Mouse (Mus musculus) layer of hippocampus, adult 8-10 months (tissue): ENCODE results near the gene Ltc4s. TPM values are rescaled to one million over a fixed set of nuclear protein-coding genes. Genes with fewer than 3 reads are reported as not detected.

ENCODE experiments used
- DNase-seq, 2 experiments: peaks; one replicate each; pipeline ENCODE4 v3.0.0; 2022; ENCODE audit warnings: low spot score in 2 of 2
- total RNA-seq, 4 experiments: library from RNA; stranded (reverse); gene quantifications; 2 replicates each; pipeline ENCODE4 v1.2.4; 2022

Gene Ltc4s
- total RNA-seq, 4 experiments from 2014 or later = 6.2 to 23.4 (median 10.7) TPM

- DNase-seq = no peak
Observed at GRCm38 (mm10) chr11:50248473-50249171, 10.2 kb upstream of the Ltc4s start.

- no peak for DNase-seq
Observed at GRCm38 (mm10) chr11:50245269-50245668, 6.9 kb upstream of the Ltc4s start.

GRCm38 (mm10) chr11:50243926-50244325, 5.5 kb upstream of the Ltc4s start:
- DNase-seq = no peak

GRCm38 (mm10) chr11:50240235-50240911, 2.0 kb upstream of the Ltc4s start:
- no peak for DNase-seq

GRCm38 (mm10) chr11:50238821-50239791, 690 bp upstream of the Ltc4s start:
- no peak for DNase-seq

GRCm38 (mm10) chr11:50236937-50237835, 1.2 kb downstream of the Ltc4s start:
- DNase-seq = no peak

GRCm38 (mm10) chr11:50236540-50236936, 1.9 kb downstream of the Ltc4s start:
- peak in 1 of 2 experiments; percentile 73 for DNase-seq

- DNase-seq = no peak
Observed at GRCm38 (mm10) chr11:50234606-50235005, 3.8 kb downstream of the Ltc4s start.

- DNase-seq = no peak
Observed at GRCm38 (mm10) chr11:50233993-50234392, 4.4 kb downstream of the Ltc4s start.

GRCm38 (mm10) chr11:50233022-50233421, 5.4 kb downstream of the Ltc4s start:
- DNase-seq = no peak

- DNase-seq = peak in 1 of 2 experiments; percentile 63
Observed at GRCm38 (mm10) chr11:50231411-50231810, 7.0 kb downstream of the Ltc4s start.

- DNase-seq = no peak
Observed at GRCm38 (mm10) chr11:50230481-50231304, 7.7 kb downstream of the Ltc4s start.

GRCm38 (mm10) chr11:50229252-50229910, 9.0 kb downstream of the Ltc4s start:
- no peak for DNase-seq

- no peak for DNase-seq
Observed at GRCm38 (mm10) chr11:50228772-50229171, 9.6 kb downstream of the Ltc4s start.

GRCm38 (mm10) chr11:50227736-50228135, 10.7 kb downstream of the Ltc4s start:
- no peak for DNase-seq

GRCm38 (mm10) chr11:50227226-50227625, 11.2 kb downstream of the Ltc4s start:
- no peak for DNase-seq

GRCm38 (mm10) chr11:50226406-50226805, 12.0 kb downstream of the Ltc4s start:
- no peak for DNase-seq

GRCm38 (mm10) chr11:50225611-50226378, 12.6 kb downstream of the Ltc4s start:
- DNase-seq = no peak
